In the genomic region with DNA sequence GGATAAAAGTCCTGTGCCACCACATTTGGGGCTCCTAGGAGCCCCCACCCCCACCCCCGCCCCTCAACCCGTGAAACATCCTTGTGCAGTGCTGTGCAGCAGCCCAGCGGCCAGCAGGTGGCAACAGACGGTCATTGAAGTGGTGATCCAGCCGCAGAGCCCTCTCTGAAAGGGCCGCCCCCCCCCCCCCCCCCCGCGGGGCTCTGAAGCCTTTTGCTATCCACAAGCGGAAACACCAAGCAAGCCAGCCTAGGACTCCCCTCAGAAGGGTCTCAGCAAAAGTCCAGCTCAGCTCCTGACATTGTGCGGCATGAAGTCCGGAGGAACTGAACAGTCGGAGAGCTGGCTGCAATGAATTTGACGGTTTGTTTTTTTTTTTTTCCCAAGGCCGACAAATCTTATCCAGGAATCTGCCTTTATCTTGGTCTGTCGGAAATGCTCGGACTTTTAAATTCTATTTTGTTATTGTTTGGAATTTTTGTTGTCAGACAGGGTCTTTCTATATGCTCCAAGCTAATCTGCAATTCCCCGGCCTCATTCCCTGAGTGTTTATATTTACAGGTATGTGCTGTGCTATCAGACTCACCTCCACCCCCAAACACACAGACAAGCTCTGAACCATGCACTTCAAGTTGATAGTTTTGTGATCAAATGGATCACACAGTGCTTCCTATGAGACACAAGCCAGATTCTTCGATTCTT, we compare ENCODE assay signal across 8 mouse cellular contexts. TPM values are rescaled to one million over a fixed set of nuclear protein-coding genes. Genes with fewer than 3 reads are reported as not detected.
A peak's percentile ranks its signal among the peaks of the same experiment; 100 is the strongest.
DNase-seq lines count a peak whose midpoint lies in the region; ATAC-seq lines count a peak whose summit lies in the region.

No protein-coding gene starts in this region.

- peak overlapping the region; percentile 41 for H3K4me3 ChIP-seq in forebrain, embryonic 15.5 days

- H3K9ac ChIP-seq in forebrain, embryonic 15.5 days (replicated peaks): peak overlapping the region; percentile 28

- H3K36me3 ChIP-seq in forebrain, embryonic 15.5 days: no peaks in the 10 kb centered on the region

- peak; percentile 83 for DNase-seq in MN1 (ENCODE audit: low spot score)
- peak; percentile 45 for DNase-seq in cerebellum, adult 11 months
- peak; percentile 88 for DNase-seq in heart, postnatal 4 days
- peak; percentile 80 to 85 for DNase-seq in layer of hippocampus, postnatal 10 days (ENCODE audit: low spot score in 2 of 2)
- peak; percentile 93 for DNase-seq in lung, postnatal 36 days
- peak; percentile 72 for DNase-seq in retina, postnatal 7 days (ENCODE audit: low read depth, low spot score)
- peak; percentile 62 to 80 for DNase-seq in urinary bladder, postnatal 4 days (ENCODE audit: low spot score in 2 of 2)

- WGBS in forebrain, embryonic 15.5 days: 3% methylated on average over 16 of the region's 18 CpGs

- H3K4me1 ChIP-seq in forebrain, embryonic 15.5 days: peaks cover 20% of the 10 kb centered on the region

- peak overlapping the region; percentile 61 for H3K4me2 ChIP-seq in forebrain, embryonic 15.5 days (replicated peaks)

- no peaks in the 10 kb centered on the region for H3K9me3 ChIP-seq in forebrain, embryonic 15.5 days

- H3K27ac ChIP-seq in forebrain, embryonic 15.5 days (replicated peaks): no peak overlapping the region

- H3K27me3 ChIP-seq in forebrain, embryonic 15.5 days: no peaks in the 10 kb centered on the region

- peak; percentile 84 for ATAC-seq in forebrain, embryonic 15.5 days (replicated peaks)

RNA-seq across cellular contexts. Expression of a gene that starts 4.7 kb away (rescaled TPM):
- 0.11 TPM in 2 replicates for polyA plus RNA-seq in forebrain, embryonic 15.5 days (2015; fragmentation: Nextera tagmentation; extraction: Ambion mirVana)
- under 1 TPM in 1 of 2 experiments, not detected in 1; 0.14 TPM for total RNA-seq in heart, postnatal 4 days (2021)
- under 1 TPM; 0.18 to 0.39 TPM for total RNA-seq in layer of hippocampus, postnatal 10 days (2021)

RNA-seq across cellular contexts. Expression of a gene that starts 55.3 kb away (rescaled TPM):
- polyA plus RNA-seq in forebrain, embryonic 15.5 days (2015; fragmentation: Nextera tagmentation; extraction: Ambion mirVana): 1.9 and 2.1 TPM in 2 replicates
- total RNA-seq in heart, postnatal 4 days (2021): 10 to 100 TPM; 19.0 to 20.8 TPM
- 10 to 100 TPM in 1 of 2 experiments, 1 to 10 TPM in 1; 9.7 to 10.8 TPM for total RNA-seq in layer of hippocampus, postnatal 10 days (2021)
